Mouse (Mus musculus) kidney, adult 2 months (tissue): Measurements from ENCODE around the gene Cacna1i.

Experiments
- CTCF ChIP-seq: fragments of 200-500 bp; conservative IDR thresholded peaks from 2 replicates; pipeline ENCODE4 v1.5.1; 2011; ENCODE audit warnings: low read depth, mild to moderate bottlenecking, control low read depth, low read length, moderate library complexity, mixed read lengths; ENCODE audit not compliant: insufficient read depth, insufficient read length
- POLR2A ChIP-seq: fragments of 200-500 bp; IDR thresholded peaks from one replicate; pipeline ENCODE4 v1.6.1; 2011; ENCODE audit warnings: low read depth, low read length, control low read depth

DNA sequence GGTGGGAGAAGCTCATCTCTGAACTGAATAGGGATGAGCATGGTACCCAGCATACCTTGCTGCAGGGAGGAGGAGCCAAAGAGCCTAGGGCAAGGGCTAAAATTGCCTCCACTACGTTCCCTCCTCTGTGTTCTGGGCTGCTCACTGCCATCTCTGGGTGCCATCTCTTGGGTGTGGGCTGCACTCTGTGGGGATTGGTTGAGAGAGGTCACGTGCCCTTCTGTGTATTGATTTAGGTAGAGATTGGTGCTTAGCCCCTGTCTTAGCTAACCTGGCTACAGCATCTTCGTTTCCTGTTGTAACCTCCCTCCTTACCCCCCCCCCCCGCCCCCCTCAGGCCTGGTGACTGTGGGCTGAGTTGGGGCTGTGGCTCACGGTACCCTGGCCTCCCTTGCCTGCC, 87.8 kb downstream of the Cacna1i start:
- no peak for TF ChIP-seq CTCF
- no peak for TF ChIP-seq POLR2A
